Mouse (Mus musculus) ZHBTc4 (cell line): Measurements from ENCODE around the gene Zfp638.
A peak's percentile ranks its signal among the peaks of the same experiment; 100 is the strongest.

Experiments
- DNase-seq: peaks from one replicate; pipeline ENCODE4 v3.0.0-alpha.2; 2011; ENCODE audit warnings: low read depth, low spot score

The Zfp638 gene

GRCm38 (mm10) chr6:83890281-83891015 lies 23.5 kb downstream of the Zfp638 start:
- DNase-seq, result peak; percentile 91

- no peak for DNase-seq
Observed at GRCm38 (mm10) chr6:83891251-83891650, 24.3 kb downstream of the Zfp638 start.

- DNase-seq, result no peak
Observed at GRCm38 (mm10) chr6:83891687-83892086, 24.8 kb downstream of the Zfp638 start.

- DNase-seq, result peak; percentile 55
Observed at GRCm38 (mm10) chr6:83893086-83893485, 26.2 kb downstream of the Zfp638 start.

- peak; percentile 90 for DNase-seq
Observed at GRCm38 (mm10) chr6:83893584-83893983, 26.7 kb downstream of the Zfp638 start.

GRCm38 (mm10) chr6:83899142-83899541 lies 32.2 kb downstream of the Zfp638 start:
- no peak for DNase-seq

GRCm38 (mm10) chr6:83905276-83905675 lies 38.4 kb downstream of the Zfp638 start:
- DNase-seq, result no peak

GRCm38 (mm10) chr6:83906659-83907058 lies 39.8 kb downstream of the Zfp638 start:
- no peak for DNase-seq

- DNase-seq, result peak; percentile 38
Observed at GRCm38 (mm10) chr6:83908386-83908785, 41.5 kb downstream of the Zfp638 start.

GRCm38 (mm10) chr6:83913710-83914109 lies 46.8 kb downstream of the Zfp638 start:
- no peak for DNase-seq

- DNase-seq, result peak; percentile 98
Observed at GRCm38 (mm10) chr6:83914183-83914719, 47.3 kb downstream of the Zfp638 start.

GRCm38 (mm10) chr6:83914720-83915271 lies 47.9 kb downstream of the Zfp638 start:
- peak; percentile 77 for DNase-seq

GRCm38 (mm10) chr6:83927418-83927817 lies 60.5 kb downstream of the Zfp638 start:
- DNase-seq, result peak; percentile 57

GRCm38 (mm10) chr6:83928225-83928624 lies 61.3 kb downstream of the Zfp638 start:
- peak; percentile 35 for DNase-seq

GRCm38 (mm10) chr6:83939492-83939891 lies 72.6 kb downstream of the Zfp638 start:
- no peak for DNase-seq

GRCm38 (mm10) chr6:83942806-83943205 lies 75.9 kb downstream of the Zfp638 start:
- DNase-seq, result no peak

GRCm38 (mm10) chr6:83953603-83954002 lies 86.7 kb downstream of the Zfp638 start:
- no peak for DNase-seq

- DNase-seq, result no peak
Observed at GRCm38 (mm10) chr6:83987642-83988041, 120.7 kb downstream of the Zfp638 start.

- no peak for DNase-seq
Observed at GRCm38 (mm10) chr6:84002716-84003115, 135.8 kb downstream of the Zfp638 start.

GRCm38 (mm10) chr6:84004295-84004694 lies 137.4 kb downstream of the Zfp638 start:
- peak; percentile 22 for DNase-seq

- peak; percentile 66 for DNase-seq
Observed at GRCm38 (mm10) chr6:84008363-84009171, 141.7 kb downstream of the Zfp638 start, which contains the start of gene Dysf. Dysf (plus strand) TSS chr6:84008590.
